Mouse (Mus musculus): ENCODE data around the gene Gm49345. TPM values are rescaled to one million over a fixed set of nuclear protein-coding genes. Genes with fewer than 3 reads are reported as not detected.
A peak's percentile ranks its signal among the peaks of the same experiment; 100 is the strongest.
"Not testable (repeated sequence)": the region's sequence is repeated elsewhere in the genome, so short reads cannot be mapped to it uniquely, and the experiment has no call there.

The Gm49345 gene
- polyA plus RNA-seq (2012; rRNA removed) = not detected in 2 replicates

GRCm38 (mm10) chr13:67637294-67638007 lies at the start of gene Gm49345, which contains the start of gene Zfp729a:
TSS of gene Gm49345 (minus strand) at chr13:67637769.
TSS of gene Zfp729a (minus strand) at chr13:67637791.
- TF ChIP-seq CTCF (IDR thresholded peaks at IDR 0.05; ENCODE audit: extremely low read depth, insufficient read depth, low read length) (peak; percentile 38; the same call in 1 of the 2 replicates), POLR2A (IDR thresholded peaks at IDR 0.05; ENCODE audit: extremely low read depth, insufficient read depth, low read length) (0 out of 2 replicates have a peak, but pooled peaks have one; percentile 24)
- 0 out of 2 replicates have a peak within 1 kb of the TSS, but pooled peaks have one; percentile 4 for H3K27ac ChIP-seq (ENCODE audit: insufficient read depth, low read length)
- peak within 1 kb of the TSS; percentile 96 for H3K4me3 ChIP-seq (ENCODE audit: insufficient read depth, low read length)
- H3K4me1 ChIP-seq (ENCODE audit: control insufficient read depth, insufficient read depth, low read length) = no peaks in the 10 kb centered on the region

DNA sequence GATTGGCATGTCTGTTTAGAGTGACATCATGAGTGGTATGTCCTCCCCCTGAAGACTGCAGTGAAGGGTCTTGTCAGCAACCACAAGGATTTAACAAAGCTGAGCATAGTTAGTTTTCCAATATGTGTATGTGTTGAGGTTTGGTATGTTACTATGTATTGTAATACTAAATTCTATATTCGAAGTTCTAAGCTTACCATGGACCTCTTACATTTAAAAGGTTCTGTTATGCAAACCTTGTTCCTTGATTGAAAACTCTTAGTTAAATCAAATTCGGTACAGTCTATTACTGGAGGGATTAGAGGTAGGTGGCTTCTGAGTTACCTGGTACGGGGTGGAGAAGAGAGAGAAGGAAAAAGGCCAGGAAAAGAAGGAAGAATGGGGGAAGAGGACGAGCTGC lies 49.4 kb upstream of the Gm49345 start, which contains the start of gene Zfp738:
Gene Zfp738, minus strand, starts transcription at position 101 of the 400 bp plus-strand sequence.
- Histone ChIP-seq H3K4me3 (ENCODE audit: insufficient read depth, low read length) (no peak within 1 kb of the TSS), H3K4me1 (ENCODE audit: control insufficient read depth, insufficient read depth, low read length) (no peaks in the 10 kb centered on the region), H3K27ac (ENCODE audit: insufficient read depth, low read length) (no peak within 1 kb of the TSS)
- TF ChIP-seq CTCF (IDR thresholded peaks at IDR 0.05; ENCODE audit: extremely low read depth, insufficient read depth, low read length) = no peak
- no peak for TF ChIP-seq POLR2A (IDR thresholded peaks at IDR 0.05; ENCODE audit: extremely low read depth, insufficient read depth, low read length)

DNA sequence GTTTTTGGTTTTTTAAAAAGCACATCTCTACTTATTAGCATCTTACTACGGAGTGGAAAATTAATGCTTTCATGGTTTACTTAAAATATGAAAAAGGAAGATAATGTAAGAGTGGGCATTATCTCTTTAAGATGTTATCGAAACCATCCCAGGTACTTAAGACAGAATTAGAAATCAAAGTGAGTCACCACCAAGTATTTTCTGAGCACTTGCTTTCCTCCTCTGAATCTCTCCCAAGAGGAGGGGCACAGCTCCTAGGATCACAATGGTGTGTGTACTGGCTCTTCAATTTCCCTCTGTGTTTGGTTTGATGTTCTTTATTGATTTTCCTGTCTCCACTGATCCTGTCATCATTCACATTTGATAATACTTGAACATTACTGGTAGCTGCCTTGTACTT lies 46.3 kb upstream of the Gm49345 start:
- H3K4me3 ChIP-seq (ENCODE audit: insufficient read depth, low read length) = peak overlapping the region; percentile 63; the same call in 1 of the 2 replicates
- H3K27ac ChIP-seq (ENCODE audit: insufficient read depth, low read length) = not testable (repeated sequence)

GRCm38 (mm10) chr13:67682959-67683735 lies 45.6 kb upstream of the Gm49345 start:
- H3K4me3 ChIP-seq (ENCODE audit: insufficient read depth, low read length) = peak overlapping the region; percentile 63
- H3K4me1 ChIP-seq (ENCODE audit: control insufficient read depth, insufficient read depth, low read length); H3K27ac ChIP-seq (ENCODE audit: insufficient read depth, low read length): not testable (repeated sequence)
- peak; percentile 70; the same call in 1 of the 2 replicates for TF ChIP-seq POLR2A (IDR thresholded peaks at IDR 0.05; ENCODE audit: extremely low read depth, insufficient read depth, low read length)

More for the DNA sequence above, 46.3 kb upstream of the Gm49345 start:
- H3K4me1 ChIP-seq (ENCODE audit: control insufficient read depth, insufficient read depth, low read length) = not testable (repeated sequence)

GRCm38 (mm10) chr13:67674902-67675301 lies 37.3 kb upstream of the Gm49345 start:
- Histone ChIP-seq H3K27ac (ENCODE audit: insufficient read depth, low read length) (no peak overlapping the region), H3K4me3 (ENCODE audit: insufficient read depth, low read length) (no peak overlapping the region), H3K4me1 (ENCODE audit: control insufficient read depth, insufficient read depth, low read length) (no peaks in the 10 kb centered on the region)
- TF ChIP-seq CTCF (IDR thresholded peaks at IDR 0.05; ENCODE audit: extremely low read depth, insufficient read depth, low read length) (no peak), POLR2A (IDR thresholded peaks at IDR 0.05; ENCODE audit: extremely low read depth, insufficient read depth, low read length) (no peak)

GRCm38 (mm10) chr13:67652496-67652895 lies 14.9 kb upstream of the Gm49345 start:
- Histone ChIP-seq H3K27ac (ENCODE audit: insufficient read depth, low read length) (no peak overlapping the region), H3K4me3 (ENCODE audit: insufficient read depth, low read length) (no peak overlapping the region), H3K4me1 (ENCODE audit: control insufficient read depth, insufficient read depth, low read length) (no peaks in the 10 kb centered on the region)
- no peak for TF ChIP-seq POLR2A (IDR thresholded peaks at IDR 0.05; ENCODE audit: extremely low read depth, insufficient read depth, low read length)
- no peak for TF ChIP-seq CTCF (IDR thresholded peaks at IDR 0.05; ENCODE audit: extremely low read depth, insufficient read depth, low read length)

DNA sequence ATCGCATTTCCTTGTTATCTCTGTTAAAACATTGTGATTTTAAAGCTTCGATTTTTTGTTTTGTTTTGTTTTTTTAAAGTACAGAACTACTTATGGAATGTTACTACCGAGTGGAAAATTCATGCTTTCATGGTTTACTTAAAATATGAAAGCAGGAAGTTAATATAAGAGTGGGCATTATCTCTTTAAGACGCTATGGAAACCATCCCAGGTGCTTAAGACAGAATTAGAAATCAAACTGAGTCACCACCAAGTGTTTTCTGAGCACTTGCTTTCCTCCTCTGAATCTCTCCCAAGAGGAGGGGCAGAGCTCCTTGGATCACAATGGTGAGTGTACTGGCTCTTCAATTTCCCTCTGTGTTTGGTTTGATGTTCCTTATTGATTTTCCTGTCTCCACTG lies 27.5 kb downstream of the Gm49345 start:
- TF ChIP-seq POLR2A (IDR thresholded peaks at IDR 0.05; ENCODE audit: extremely low read depth, insufficient read depth, low read length) (no peak), CTCF (IDR thresholded peaks at IDR 0.05; ENCODE audit: extremely low read depth, insufficient read depth, low read length) (no peak)
- Histone ChIP-seq H3K27ac (ENCODE audit: insufficient read depth, low read length) (no peak overlapping the region), H3K4me1 (ENCODE audit: control insufficient read depth, insufficient read depth, low read length) (no peaks in the 10 kb centered on the region), H3K4me3 (ENCODE audit: insufficient read depth, low read length) (peak overlapping the region; percentile 99; the same call in 1 of the 2 replicates)

GRCm38 (mm10) chr13:67609066-67609876 lies 28.3 kb downstream of the Gm49345 start, which contains the start of gene Zfp729b:
TSS of gene Zfp729b (minus strand) at chr13:67609707.
- no peak for TF ChIP-seq CTCF (IDR thresholded peaks at IDR 0.05; ENCODE audit: extremely low read depth, insufficient read depth, low read length)
- 0 out of 2 replicates have a peak, but pooled peaks have one; percentile 12 for TF ChIP-seq POLR2A (IDR thresholded peaks at IDR 0.05; ENCODE audit: extremely low read depth, insufficient read depth, low read length)
- Histone ChIP-seq H3K4me3 (ENCODE audit: insufficient read depth, low read length) (peak within 1 kb of the TSS; percentile 99), H3K4me1 (ENCODE audit: control insufficient read depth, insufficient read depth, low read length) (no peaks in the 10 kb centered on the region), H3K27ac (ENCODE audit: insufficient read depth, low read length) (peak within 1 kb of the TSS; percentile 66; the same call in 1 of the 2 replicates)

GRCm38 (mm10) chr13:67572591-67573189 lies 64.9 kb downstream of the Gm49345 start:
- TF ChIP-seq CTCF (IDR thresholded peaks at IDR 0.05; ENCODE audit: extremely low read depth, insufficient read depth, low read length) (no peak), POLR2A (IDR thresholded peaks at IDR 0.05; ENCODE audit: extremely low read depth, insufficient read depth, low read length) (no peak)
- Histone ChIP-seq H3K27ac (ENCODE audit: insufficient read depth, low read length) (no peak overlapping the region), H3K4me1 (ENCODE audit: control insufficient read depth, insufficient read depth, low read length) (no peaks in the 10 kb centered on the region), H3K4me3 (ENCODE audit: insufficient read depth, low read length) (no peak overlapping the region)
